Mouse (Mus musculus) naive thymus-derived CD4-positive, alpha-beta T cell, adult 2 months (primary cell): ENCODE measurements around the gene Sbk1.
"Not testable (repeated sequence)": the region's sequence is repeated elsewhere in the genome, so short reads cannot be mapped to it uniquely, and the experiment has no call there.

Experiments
- DNase-seq: peaks from one replicate; pipeline ENCODE4 v3.0.0-alpha.2; 2011; ENCODE audit warnings: low read depth

Gene Sbk1

DNA sequence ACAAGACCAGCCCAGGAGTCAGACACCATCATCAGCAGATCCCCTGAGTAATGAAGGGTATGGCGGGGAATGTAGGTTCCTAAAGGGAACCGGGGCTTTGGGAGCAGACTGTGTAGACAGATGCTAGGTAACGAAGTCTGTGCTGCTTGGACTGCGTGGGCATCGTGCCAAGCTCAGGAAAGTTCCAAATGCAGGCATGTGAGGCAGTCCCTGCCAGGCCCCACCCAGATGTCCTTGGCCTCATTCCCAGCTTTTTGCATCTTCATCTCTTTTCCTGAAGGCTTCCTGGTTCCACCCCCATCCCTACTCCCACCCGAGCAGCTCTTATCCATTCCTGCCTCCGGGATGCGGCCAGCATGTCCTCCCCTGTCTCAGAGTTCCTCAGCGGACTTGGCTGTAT, 6.5 kb upstream of the Sbk1 start:
- no peak for DNase-seq

- no peak for DNase-seq
These were observed 6.0 kb upstream of the Sbk1 start for GRCm38 (mm10) chr7:126266372-126266870.

GRCm38 (mm10) chr7:126267606-126268005, 4.8 kb upstream of the Sbk1 start:
- no peak for DNase-seq

- no peak for DNase-seq
These were observed 422 bp downstream of the Sbk1 start for GRCm38 (mm10) chr7:126272770-126273311.

DNA sequence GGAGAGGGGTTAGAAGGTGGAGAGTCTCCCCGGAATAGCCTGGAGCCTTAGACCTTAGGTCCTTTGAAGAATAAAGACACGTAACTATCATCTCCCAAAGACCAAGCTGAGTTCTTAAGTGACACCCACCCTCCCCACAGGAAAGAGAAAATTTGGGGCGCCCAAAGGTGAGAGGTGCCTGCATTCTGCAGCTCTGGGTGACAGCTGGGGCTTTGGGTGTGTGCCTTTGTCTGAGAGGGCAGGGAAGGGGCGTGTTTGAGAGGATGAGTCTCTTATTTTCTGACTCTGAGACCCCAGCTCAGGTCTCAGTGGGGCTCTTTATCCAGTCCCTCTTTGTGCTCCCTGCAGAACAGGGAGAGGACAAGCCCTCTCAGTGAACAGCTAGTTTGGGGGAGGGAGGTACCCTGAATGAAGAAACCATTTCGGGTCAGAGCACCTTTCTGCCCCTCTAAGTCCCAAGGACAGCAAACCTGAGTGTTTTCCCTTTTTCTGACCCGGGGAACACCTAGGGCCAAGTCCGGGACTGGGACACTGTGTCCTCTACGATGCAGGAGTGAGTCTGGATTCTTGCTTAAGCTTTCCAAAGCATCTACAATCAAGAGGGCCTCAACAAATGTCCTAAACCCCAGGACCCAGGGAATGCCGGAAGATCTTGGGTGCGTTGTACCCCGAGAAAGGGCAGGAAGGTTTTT, 1.1 kb downstream of the Sbk1 start:
- peak; percentile 45 for DNase-seq

GRCm38 (mm10) chr7:126274137-126274536, 1.7 kb downstream of the Sbk1 start:
- no peak for DNase-seq

DNA sequence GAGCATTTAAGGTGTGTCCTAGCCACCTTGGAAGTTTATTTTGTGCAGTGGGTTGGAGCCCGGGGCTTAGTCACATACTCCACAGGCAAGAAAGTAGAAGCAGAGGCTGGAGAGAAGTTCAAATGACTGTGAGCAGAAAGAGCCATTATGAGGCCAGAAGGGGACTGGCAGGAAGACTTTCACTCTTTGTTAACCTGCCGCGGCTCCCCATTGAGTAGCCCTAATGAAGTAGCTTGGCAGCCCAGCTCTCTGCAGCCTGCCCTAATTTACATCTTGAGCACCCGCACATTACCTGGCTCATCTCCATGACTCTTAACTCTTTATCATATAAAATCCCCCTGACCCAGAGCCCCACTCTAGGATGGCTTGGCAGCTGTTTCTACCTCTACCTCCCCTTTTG, 2.2 kb downstream of the Sbk1 start:
- no peak for DNase-seq

- DNase-seq: no peak
These were observed 3.3 kb downstream of the Sbk1 start for GRCm38 (mm10) chr7:126275711-126276110.

GRCm38 (mm10) chr7:126276297-126276696, 3.9 kb downstream of the Sbk1 start:
- no peak for DNase-seq

GRCm38 (mm10) chr7:126277536-126278295, 5.3 kb downstream of the Sbk1 start:
- no peak for DNase-seq

GRCm38 (mm10) chr7:126278799-126279198, 6.4 kb downstream of the Sbk1 start:
- DNase-seq: no peak

- no peak for DNase-seq
These were observed 7.5 kb downstream of the Sbk1 start for GRCm38 (mm10) chr7:126279774-126280482.

DNA sequence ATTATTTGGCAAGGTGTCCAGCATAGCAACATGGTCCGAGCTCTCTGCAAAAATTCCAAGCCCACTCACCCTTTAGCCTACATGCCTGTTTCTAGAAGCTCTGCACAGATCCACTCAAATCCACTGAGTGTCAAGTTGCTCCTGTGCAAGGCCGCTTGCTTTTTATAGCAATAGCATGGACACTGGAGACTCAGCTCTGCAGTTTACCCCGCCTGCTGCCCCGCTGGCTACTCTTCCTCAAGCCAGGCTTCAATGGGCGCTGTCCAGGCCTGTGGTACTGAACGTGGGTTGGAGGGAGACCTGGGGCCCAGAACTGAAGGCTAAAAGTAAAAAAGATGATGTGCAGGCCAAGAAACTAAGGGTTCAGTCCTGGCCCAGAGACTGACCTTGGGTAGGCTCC, 8.3 kb downstream of the Sbk1 start:
- DNase-seq: no peak

DNA sequence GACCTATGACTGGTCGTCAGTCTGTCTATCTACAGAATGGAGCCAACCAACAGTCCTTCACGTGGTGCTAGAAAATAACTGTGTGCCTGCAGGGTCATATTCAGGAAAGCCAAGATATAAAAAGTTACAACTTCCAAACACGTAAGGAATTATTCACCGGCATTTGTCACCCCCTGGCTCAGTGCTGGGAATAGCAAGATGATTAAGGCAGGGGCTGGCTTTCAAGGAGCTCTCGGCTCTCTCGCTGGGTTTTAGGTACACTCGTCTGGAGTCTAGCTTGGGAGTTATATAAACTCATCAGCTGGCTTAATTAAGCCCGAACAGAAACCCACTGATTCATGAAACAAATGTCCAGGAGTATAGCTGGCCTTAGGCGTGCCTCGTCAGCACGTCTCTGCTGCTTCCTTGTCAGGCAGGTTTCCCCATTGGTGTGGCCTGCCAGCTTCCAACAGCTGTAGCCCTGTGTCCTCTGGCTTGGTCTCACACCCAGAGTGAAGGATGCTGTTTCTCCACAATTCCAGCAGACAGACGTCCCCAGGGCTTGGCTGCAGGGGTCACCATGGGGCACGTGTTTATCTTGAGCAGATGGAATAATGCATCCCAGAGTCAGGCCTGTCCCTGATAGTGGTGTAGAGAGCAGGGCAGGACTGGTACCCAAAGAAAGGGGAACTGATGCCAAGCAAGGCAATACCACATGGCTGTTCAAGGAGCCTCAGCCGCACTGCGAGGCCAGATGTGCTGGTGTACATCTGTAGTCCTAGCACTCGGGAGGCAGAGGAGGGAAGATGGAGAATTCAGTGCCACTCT, 9.7 kb downstream of the Sbk1 start:
- no peak for DNase-seq

GRCm38 (mm10) chr7:126282683-126282990, 10.2 kb downstream of the Sbk1 start:
- DNase-seq: not testable (repeated sequence)

GRCm38 (mm10) chr7:126284021-126284420, 11.6 kb downstream of the Sbk1 start:
- DNase-seq: no peak

- DNase-seq: no peak
These were observed 12.0 kb downstream of the Sbk1 start for GRCm38 (mm10) chr7:126284441-126284840.

- DNase-seq: peak; percentile 81
These were observed 12.4 kb downstream of the Sbk1 start for GRCm38 (mm10) chr7:126284865-126285264.

GRCm38 (mm10) chr7:126285293-126286211, 13.1 kb downstream of the Sbk1 start:
- peak; percentile 90 for DNase-seq

GRCm38 (mm10) chr7:126286311-126286710, 13.9 kb downstream of the Sbk1 start:
- peak; percentile 59 for DNase-seq
